Mouse (Mus musculus): ENCODE measurements around the gene Rxfp4.

Gene Rxfp4

GRCm38 (mm10) chr3:88652846-88653515 lies at the start of gene Rxfp4:
Rxfp4 (minus strand) TSS chr3:88653142.
- no peak for DNase-seq

- DNase-seq = no peak
Observed at GRCm38 (mm10) chr3:88701222-88701621, 48.3 kb upstream of the Rxfp4 start.

- no peak for DNase-seq
Observed at GRCm38 (mm10) chr3:88700247-88700646, 47.3 kb upstream of the Rxfp4 start.

- no peak for DNase-seq
Observed at GRCm38 (mm10) chr3:88698834-88699233, 45.9 kb upstream of the Rxfp4 start.

GRCm38 (mm10) chr3:88698051-88698450 lies 45.1 kb upstream of the Rxfp4 start:
- DNase-seq = no peak

GRCm38 (mm10) chr3:88695545-88695944 lies 42.6 kb upstream of the Rxfp4 start:
- no peak for DNase-seq

- DNase-seq = no peak
Observed at GRCm38 (mm10) chr3:88689079-88689478, 36.1 kb upstream of the Rxfp4 start.

- no peak for DNase-seq
Observed at GRCm38 (mm10) chr3:88686734-88687611, 34.0 kb upstream of the Rxfp4 start.

GRCm38 (mm10) chr3:88685958-88686451 lies 33.1 kb upstream of the Rxfp4 start:
- peak in 1 of 2 experiments; percentile 54 for DNase-seq

- DNase-seq = peak; percentile 94 to 97
Observed at GRCm38 (mm10) chr3:88684980-88685941, 32.3 kb upstream of the Rxfp4 start, which contains the start of gene Khdc4. Khdc4 (plus strand) TSS chr3:88685803.

GRCm38 (mm10) chr3:88684236-88684979 lies 31.5 kb upstream of the Rxfp4 start:
- DNase-seq = no peak

- DNase-seq = no peak
Observed at GRCm38 (mm10) chr3:88683814-88684213, 30.9 kb upstream of the Rxfp4 start.

GRCm38 (mm10) chr3:88677399-88677798 lies 24.5 kb upstream of the Rxfp4 start:
- peak; percentile 24 to 36 for DNase-seq

GRCm38 (mm10) chr3:88664095-88664494 lies 11.2 kb upstream of the Rxfp4 start:
- DNase-seq = no peak

GRCm38 (mm10) chr3:88659798-88660197 lies 6.9 kb upstream of the Rxfp4 start:
- no peak for DNase-seq

GRCm38 (mm10) chr3:88658441-88659127 lies 5.6 kb upstream of the Rxfp4 start:
- DNase-seq = no peak

GRCm38 (mm10) chr3:88655619-88656018 lies 2.7 kb upstream of the Rxfp4 start:
- DNase-seq = no peak

GRCm38 (mm10) chr3:88654621-88655020 lies 1.7 kb upstream of the Rxfp4 start:
- no peak for DNase-seq

GRCm38 (mm10) chr3:88653516-88654370 lies 801 bp upstream of the Rxfp4 start:
- DNase-seq = no peak
